12 mouse cellular contexts compared by ENCODE assay signal in genomic region chr19:45317473-45317882, GRCm38 (mm10). TPM values are rescaled to one million over a fixed set of nuclear protein-coding genes. Genes with fewer than 3 reads are reported as not detected.
DNase-seq lines count a peak whose midpoint lies in the region; ATAC-seq lines count a peak whose summit lies in the region.
"Had no signal": no experiment of that assay in that cellular context is flagged by ENCODE, and none has a peak within 500 bp of the region (broad histone marks: within the 10 kb centered on the region; RNA-seq: fewer than 3 reads in every experiment).

No protein-coding gene starts in this region.

- 0 out of 2 replicates have a peak, but pooled peaks have one; percentile 25 for ATAC-seq in frontal cortex, adult (ENCODE audit: low TSS enrichment)
- ATAC-seq in midbrain, embryonic 15.5 days (replicated peaks): no peak
- ATAC-seq in intestine, embryonic 15.5 days: peak; percentile 34; the same call in 1 of the 2 replicates
- ATAC-seq: activated CD4-positive, CD25-positive, alpha-beta regulatory T cell, adult 4 months had no signal

- no peak for DNase-seq in frontal cortex, postnatal 14 days (ENCODE audit: low spot score in 2 of 2)
- DNase-seq in midbrain, embryonic 10.5 days (ENCODE audit: low spot score): no peak
- DNase-seq in right cerebral cortex, postnatal 10 days (ENCODE audit: low spot score in 2 of 2): no peak
- no peak for DNase-seq in gastrocnemius, postnatal 36 days
- DNase-seq in thymus, postnatal 10 days (ENCODE audit: low spot score in 2 of 2): no peak
- DNase-seq: heart, adult 18-20 months; kidney, postnatal 36 days; liver, embryonic 13.5 days had no signal

- no peak overlapping the region for H3K4me2 ChIP-seq in midbrain, embryonic 15.5 days
- H3K4me2 ChIP-seq in intestine, embryonic 15.5 days (replicated peaks): peak overlapping the region; percentile 31; the same call in 1 of the 2 replicates
- H3K4me2 ChIP-seq: liver, embryonic 13.5 days had no signal

- peaks cover 17% of the 10 kb centered on the region for H3K4me1 ChIP-seq in midbrain, embryonic 15.5 days
- H3K4me1 ChIP-seq in midbrain, embryonic 10.5 days: peaks cover 26% of the 10 kb centered on the region
- peaks cover 10% of the 10 kb centered on the region for H3K4me1 ChIP-seq in intestine, embryonic 15.5 days (replicated peaks)
- H3K4me1 ChIP-seq: liver, embryonic 13.5 days had no signal

- H3K27ac ChIP-seq in midbrain, embryonic 15.5 days: peak overlapping the region; percentile 60
- H3K27ac ChIP-seq in midbrain, embryonic 10.5 days (replicated peaks): no peak overlapping the region
- H3K27ac ChIP-seq in intestine, embryonic 15.5 days: no peak overlapping the region
- H3K27ac ChIP-seq: liver, embryonic 13.5 days had no signal

- no peak overlapping the region for H3K9ac ChIP-seq in midbrain, embryonic 15.5 days
- H3K9ac ChIP-seq in intestine, embryonic 15.5 days: no peak overlapping the region
- H3K9ac ChIP-seq: liver, embryonic 13.5 days had no signal

- no peaks in the 10 kb centered on the region for H3K36me3 ChIP-seq in midbrain, embryonic 15.5 days (replicated peaks)
- H3K36me3 ChIP-seq in midbrain, embryonic 10.5 days: no peaks in the 10 kb centered on the region
- H3K36me3 ChIP-seq in intestine, embryonic 15.5 days: no peaks in the 10 kb centered on the region
- H3K36me3 ChIP-seq: liver, embryonic 13.5 days had no signal

- no peaks in the 10 kb centered on the region for H3K9me3 ChIP-seq in midbrain, embryonic 15.5 days
- no peaks in the 10 kb centered on the region for H3K9me3 ChIP-seq in midbrain, embryonic 10.5 days (replicated peaks)
- no peaks in the 10 kb centered on the region for H3K9me3 ChIP-seq in intestine, embryonic 15.5 days
- H3K9me3 ChIP-seq: liver, embryonic 13.5 days had no signal

- 40% methylated on average over 13 of the region's 13 CpGs for WGBS in midbrain, embryonic 15.5 days
- WGBS in midbrain, embryonic 10.5 days: 44% methylated on average over 13 of the region's 13 CpGs
- 13% methylated on average over 13 of the region's 13 CpGs for WGBS in intestine, embryonic 15.5 days

- intact Hi-C loops in gastrocnemius, postnatal 36 days (cut with DNase I): no loop called here

- peaks cover 3% of the 10 kb centered on the region; the same call in 1 of the 2 replicates for H3K27me3 ChIP-seq in midbrain, embryonic 15.5 days (replicated peaks)
- H3K27me3 ChIP-seq in midbrain, embryonic 10.5 days (ENCODE audit: low read depth, poor library complexity, severe bottlenecking): peaks cover 91% of the 10 kb centered on the region
- H3K27me3 ChIP-seq in intestine, embryonic 15.5 days (replicated peaks): no peaks in the 10 kb centered on the region

- no peak overlapping the region for H3K4me3 ChIP-seq in midbrain, embryonic 15.5 days
- no peak overlapping the region for H3K4me3 ChIP-seq in midbrain, embryonic 10.5 days
- H3K4me3 ChIP-seq in intestine, embryonic 15.5 days (replicated peaks): no peak overlapping the region
- H3K4me3 ChIP-seq: liver, embryonic 13.5 days had no signal

RNA-seq across cellular contexts. Expression of gene Btrc, which starts 46.1 kb away (rescaled TPM):
- 65.9 and 66.7 TPM in 2 replicates for polyA plus RNA-seq in midbrain, embryonic 15.5 days (2015; fragmentation: Nextera tagmentation; extraction: Ambion mirVana)
- polyA plus RNA-seq in midbrain, embryonic 10.5 days (2016; fragmentation: Nextera tagmentation; extraction: Ambion mirVana): 43.1 and 57.5 TPM in 2 replicates
- polyA plus RNA-seq in intestine, embryonic 15.5 days (2015; fragmentation: Nextera tagmentation; extraction: Ambion mirVana): 31.8 and 32.7 TPM in 2 replicates
- total RNA-seq in gastrocnemius, postnatal 36 days (2021): 10 to 100 TPM; 21.0 to 21.6 TPM
